Mouse (Mus musculus): ENCODE data around the gene Gm42906.

Gm42906 gene

GRCm38 (mm10) chr5:151149509-151149908 is 278.5 kb downstream of the Gm42906 start:
- no peak for DNase-seq (ENCODE audit: low spot score)

GRCm38 (mm10) chr5:151148079-151148478 is 279.9 kb downstream of the Gm42906 start:
- no peak for DNase-seq (ENCODE audit: low spot score)

DNA sequence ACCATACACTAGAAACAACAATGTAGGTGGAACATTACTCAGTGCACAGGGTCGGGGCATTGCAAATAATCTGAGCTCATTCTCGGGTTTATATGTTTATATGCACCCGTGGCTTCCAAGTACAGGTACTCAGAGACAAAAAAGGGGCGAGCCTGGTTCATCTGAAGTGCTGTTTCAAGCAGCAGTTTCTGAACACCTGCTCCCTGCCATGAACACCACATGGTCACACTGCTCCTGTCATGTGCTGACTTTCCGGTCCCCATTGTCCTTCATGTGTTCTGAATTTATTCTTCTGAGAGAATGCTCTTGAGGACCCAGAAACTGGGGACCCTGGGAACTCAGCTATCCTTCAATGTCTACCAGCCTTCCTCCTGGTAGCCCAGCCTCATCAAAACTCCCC is 282.2 kb downstream of the Gm42906 start:
- no peak for DNase-seq (ENCODE audit: low spot score)

DNA sequence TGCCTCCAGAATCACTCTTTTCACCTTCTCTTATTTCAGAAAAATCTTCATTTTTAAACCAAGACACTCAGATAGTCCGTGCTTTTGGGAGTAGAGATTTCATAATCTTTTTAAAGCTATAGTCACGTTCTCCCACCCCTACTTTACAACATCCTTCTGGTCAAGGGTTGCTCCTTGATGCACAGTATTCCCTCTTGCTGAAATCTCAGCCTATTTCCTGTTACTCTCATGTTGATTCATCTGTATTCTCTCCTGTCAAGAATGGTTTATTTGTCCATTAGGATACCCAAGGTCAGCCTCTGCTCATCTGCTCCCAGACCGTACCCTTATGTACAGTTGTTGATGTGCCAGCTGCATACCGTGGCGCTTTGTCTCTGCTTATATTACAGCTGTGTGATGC is 284.0 kb downstream of the Gm42906 start:
- DNase-seq (ENCODE audit: low spot score): no peak

DNA sequence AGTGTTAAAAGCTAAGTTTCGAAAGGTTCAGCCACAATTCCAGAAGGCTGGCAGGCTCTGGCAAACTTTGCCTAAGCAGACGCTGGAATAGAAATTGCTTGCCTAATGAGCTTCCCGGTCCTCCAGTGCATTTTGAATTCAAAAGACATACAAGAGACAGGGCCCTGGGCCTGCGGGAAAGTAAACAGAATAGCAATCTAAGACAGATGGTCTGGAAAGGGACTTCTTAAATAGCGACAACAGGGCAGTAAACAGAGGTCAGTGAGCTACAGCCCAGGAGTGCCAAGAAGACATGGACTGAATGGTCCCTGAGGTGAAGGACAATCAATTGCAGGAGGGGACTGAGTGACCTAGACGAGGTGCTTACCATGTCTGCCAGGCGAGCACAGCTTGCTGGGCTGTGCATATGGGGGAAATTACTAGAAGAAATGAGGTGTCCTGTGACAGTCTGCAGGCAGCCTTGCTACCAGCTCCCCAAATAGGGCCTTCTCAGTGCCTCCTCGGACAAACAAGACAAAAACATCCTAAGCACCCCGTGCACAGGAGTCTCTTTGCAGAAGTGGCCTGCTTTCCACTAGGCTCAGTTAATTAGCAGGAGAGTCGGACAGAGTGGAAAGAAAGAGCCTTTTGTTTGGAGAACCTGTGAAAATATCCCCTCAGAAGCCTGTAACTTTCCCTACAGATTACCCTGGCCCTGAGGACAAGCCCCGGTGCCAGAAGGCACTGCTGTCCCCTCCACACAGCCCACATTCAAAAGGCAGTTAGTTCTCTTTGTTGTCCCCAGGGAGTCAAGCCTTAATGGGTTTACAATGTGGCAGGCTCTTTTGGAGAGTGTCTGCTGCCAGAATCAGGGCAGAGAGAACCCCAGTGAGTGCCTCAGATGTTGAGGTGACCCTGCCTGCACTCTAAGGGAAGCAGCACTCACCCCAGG is 285.0 kb downstream of the Gm42906 start:
- no peak for DNase-seq (ENCODE audit: low spot score)

DNA sequence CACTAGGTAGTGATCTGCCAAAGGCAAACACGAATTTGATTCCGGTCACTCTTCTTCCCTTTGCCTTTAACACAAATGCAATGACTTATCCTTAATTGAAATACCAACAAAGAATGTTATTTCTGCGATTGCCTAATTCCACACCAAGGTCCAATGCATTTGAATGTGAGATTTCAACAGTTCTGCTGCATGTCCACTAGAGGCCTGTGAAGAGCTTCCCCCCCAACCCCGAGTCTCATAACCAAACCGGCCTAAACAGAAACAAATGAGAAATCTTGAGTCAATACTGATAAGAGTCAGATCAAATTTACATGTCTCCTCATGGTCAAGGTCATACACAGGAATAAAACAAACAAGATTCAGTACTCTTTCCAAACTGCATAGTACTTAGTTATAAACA is 285.7 kb downstream of the Gm42906 start:
- no peak for DNase-seq (ENCODE audit: low spot score)

GRCm38 (mm10) chr5:151137901-151138300 is 290.1 kb downstream of the Gm42906 start:
- DNase-seq (ENCODE audit: low spot score): no peak

GRCm38 (mm10) chr5:151137311-151137710 is 290.7 kb downstream of the Gm42906 start:
- no peak for DNase-seq (ENCODE audit: low spot score)

DNA sequence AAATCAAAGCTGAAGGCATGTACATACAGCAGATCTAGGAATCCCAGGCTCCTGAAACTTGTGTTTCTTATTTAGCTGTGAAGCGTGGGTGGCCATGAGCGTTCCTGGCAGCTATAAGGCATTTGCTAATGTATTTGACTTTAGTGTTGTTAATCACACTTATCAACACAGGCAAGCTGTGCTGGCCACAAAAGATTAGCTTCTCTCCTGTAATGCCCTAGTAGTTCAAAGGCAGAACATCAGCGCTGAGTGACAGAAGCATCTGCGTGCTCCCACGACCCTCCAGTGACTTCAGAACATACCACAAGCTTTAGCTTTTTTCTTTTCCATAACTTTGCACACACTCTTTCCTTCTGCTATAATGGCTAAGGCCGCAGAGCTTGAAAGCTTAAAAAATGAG is 292.0 kb downstream of the Gm42906 start:
- DNase-seq (ENCODE audit: low spot score): peak; percentile 38

GRCm38 (mm10) chr5:151135078-151135826 is 292.7 kb downstream of the Gm42906 start:
- no peak for DNase-seq (ENCODE audit: low spot score)

DNA sequence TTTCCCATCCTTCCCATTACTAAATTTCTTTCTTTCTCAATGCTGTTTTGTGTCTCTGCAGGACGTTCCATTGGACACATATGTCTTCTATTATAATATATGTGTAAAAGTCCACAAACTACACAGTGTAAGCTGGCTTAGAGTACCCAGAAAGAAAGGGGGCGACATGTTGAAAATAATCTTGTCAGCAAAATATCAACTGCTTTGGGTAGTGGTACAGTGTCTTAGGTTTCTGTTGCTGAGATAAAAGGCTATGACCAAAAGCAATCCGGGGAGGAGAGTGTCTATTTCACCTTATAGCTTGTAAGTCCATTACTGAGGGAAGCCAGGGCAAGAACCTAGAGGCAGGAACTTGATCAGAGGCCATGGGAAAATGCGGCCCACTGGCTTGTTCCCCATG is 293.8 kb downstream of the Gm42906 start:
- no peak for DNase-seq (ENCODE audit: low spot score)

GRCm38 (mm10) chr5:151133744-151134143 is 294.2 kb downstream of the Gm42906 start:
- DNase-seq (ENCODE audit: low spot score): no peak

- no peak for DNase-seq (ENCODE audit: low spot score)
These were observed 298.2 kb downstream of the Gm42906 start for GRCm38 (mm10) chr5:151129762-151130161.

- no peak for DNase-seq (ENCODE audit: low spot score)
These were observed 300.7 kb downstream of the Gm42906 start for GRCm38 (mm10) chr5:151127298-151127717.

DNA sequence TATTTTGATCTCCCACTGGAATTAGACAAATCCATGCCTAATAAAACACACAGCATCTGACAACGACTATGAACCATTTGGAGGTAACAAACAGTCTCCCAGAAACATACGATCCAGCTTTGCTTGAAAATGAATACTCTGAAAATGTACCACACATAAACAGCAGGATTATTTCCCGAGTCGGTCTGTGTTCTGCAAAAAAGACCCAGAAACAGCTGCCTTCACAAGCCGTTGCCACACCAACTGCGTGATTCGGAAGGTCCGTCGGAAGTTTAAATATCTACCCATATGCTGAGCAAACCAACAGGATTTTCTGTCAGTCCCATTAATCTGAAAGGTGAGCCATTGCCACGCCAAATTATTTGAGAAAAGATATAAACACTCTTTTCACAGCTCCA is 301.4 kb downstream of the Gm42906 start:
- DNase-seq (ENCODE audit: low spot score): no peak

- DNase-seq (ENCODE audit: low spot score): no peak
These were observed 301.9 kb downstream of the Gm42906 start for GRCm38 (mm10) chr5:151125985-151126607.

GRCm38 (mm10) chr5:151117846-151118245 is 310.1 kb downstream of the Gm42906 start:
- no peak for DNase-seq (ENCODE audit: low spot score)

DNA sequence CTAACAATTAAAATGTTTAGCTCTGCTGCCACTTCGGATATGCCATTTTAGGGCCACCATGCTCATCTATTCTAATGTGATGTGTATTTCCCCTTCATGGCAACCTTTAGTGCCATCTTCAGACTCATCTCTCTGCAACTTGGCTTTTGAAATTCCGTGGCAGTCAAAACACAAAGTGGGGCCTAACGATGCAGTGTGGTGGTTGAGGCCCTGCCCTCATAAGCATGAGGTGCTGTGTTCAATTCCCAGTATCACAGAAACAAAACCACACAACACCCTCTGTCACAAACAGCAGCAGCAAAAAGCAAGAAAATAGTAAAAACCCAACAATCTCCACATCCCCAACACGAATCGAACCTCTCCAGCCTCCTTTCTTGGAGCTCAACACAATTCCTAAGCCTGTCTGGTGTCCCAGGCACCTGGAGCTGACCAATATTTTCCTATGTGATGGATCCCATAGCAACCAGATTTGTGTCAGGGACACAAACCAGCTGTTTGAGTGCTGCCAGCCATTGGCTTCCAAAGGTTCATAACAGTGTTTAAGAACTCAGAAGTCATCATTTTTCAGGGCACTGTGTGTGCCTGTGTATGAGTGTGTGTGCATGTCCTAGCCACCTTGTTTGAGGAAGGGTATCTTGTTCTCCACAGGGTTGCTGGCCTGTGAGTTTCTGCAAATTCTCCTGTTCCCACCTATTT is 311.6 kb downstream of the Gm42906 start:
- no peak for DNase-seq (ENCODE audit: low spot score)

GRCm38 (mm10) chr5:151112743-151113142 is 315.2 kb downstream of the Gm42906 start:
- DNase-seq (ENCODE audit: low spot score): no peak

- no peak for DNase-seq (ENCODE audit: low spot score)
These were observed 316.7 kb downstream of the Gm42906 start for GRCm38 (mm10) chr5:151111080-151111871.

DNA sequence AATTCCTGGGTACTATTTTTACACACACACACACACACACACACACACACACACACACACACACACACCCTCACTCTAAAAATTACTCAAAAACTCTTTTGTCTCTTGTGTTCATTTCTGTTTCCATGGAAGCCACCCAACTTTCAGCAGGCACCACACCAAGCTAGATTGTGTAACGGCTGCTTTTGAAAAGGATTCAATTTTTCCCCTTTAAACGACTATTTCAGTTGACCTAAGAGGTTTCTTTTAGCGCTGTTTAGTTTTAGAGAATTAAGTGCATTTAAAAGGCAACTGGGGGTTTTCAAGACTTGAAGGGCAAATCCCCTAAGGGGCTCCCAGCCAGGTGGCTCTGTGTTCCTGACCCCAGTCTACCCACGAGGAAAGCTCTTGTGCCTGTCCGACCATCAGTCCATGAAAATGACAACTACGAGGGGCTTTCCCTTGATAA is 317.5 kb downstream of the Gm42906 start:
- no peak for DNase-seq (ENCODE audit: low spot score)
